ENCODE assay signal across 8 mouse cellular contexts in the genomic region with DNA sequence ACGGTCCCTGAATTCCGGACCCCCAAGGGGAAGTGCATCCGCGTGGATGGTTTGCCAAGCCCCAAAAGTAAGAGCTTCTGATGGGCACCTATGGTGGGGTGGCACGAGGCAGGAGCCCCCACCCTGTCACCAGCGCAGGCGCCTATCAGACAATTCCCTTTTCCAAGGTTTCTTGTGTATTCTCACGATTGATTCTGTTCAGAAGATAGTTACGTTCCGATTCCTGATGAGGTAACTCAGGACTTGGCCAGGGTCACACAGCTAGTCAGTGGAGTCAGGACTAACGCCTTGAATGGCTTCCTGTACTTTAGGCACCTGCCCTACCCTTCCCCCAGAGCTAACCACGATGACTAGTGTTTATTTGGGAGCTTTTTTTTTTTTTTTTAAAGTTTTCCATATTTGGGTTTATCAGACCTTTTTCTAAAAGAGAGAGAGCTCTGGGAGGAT. TPM values are rescaled to one million over a fixed set of nuclear protein-coding genes. Genes with fewer than 3 reads are reported as not detected.
DNase-seq lines count a peak whose midpoint lies in the region; ATAC-seq lines count a peak whose summit lies in the region.

No protein-coding gene starts in this region.

- H3K4me3 ChIP-seq in lung, embryonic 16.5 days (ENCODE audit: low read length) = no peak overlapping the region
- H3K4me3 ChIP-seq in hindbrain, embryonic 13.5 days = no peak overlapping the region
- no peak overlapping the region for H3K4me3 ChIP-seq in stomach, embryonic 16.5 days (replicated peaks; ENCODE audit: low read length)

- 71% methylated on average over 12 of the region's 12 CpGs for WGBS in lung, embryonic 16.5 days
- 87% methylated on average over 12 of the region's 12 CpGs for WGBS in hindbrain, embryonic 13.5 days
- 71% methylated on average over 12 of the region's 12 CpGs for WGBS in stomach, embryonic 16.5 days

- DNase-seq in lung, postnatal 25 days (ENCODE audit: low spot score) = no peak
- DNase-seq in NIH3T3 (ENCODE audit: low read depth) = peak; percentile 27
- DNase-seq in ovary, adult 18-20 months (ENCODE audit: low spot score) = no peak
- no peak for DNase-seq in kidney, postnatal 36 days
- DNase-seq in cerebellum, adult 9-11 months = no peak

- H3K9ac ChIP-seq in lung, embryonic 16.5 days (ENCODE audit: low read length) = peak overlapping the region; percentile 20; the same call in 1 of the 2 replicates
- no peak overlapping the region for H3K9ac ChIP-seq in hindbrain, embryonic 13.5 days
- no peak overlapping the region for H3K9ac ChIP-seq in stomach, embryonic 16.5 days (ENCODE audit: low read length)

- H3K9me3 ChIP-seq in lung, embryonic 16.5 days (ENCODE audit: control insufficient read depth, low read length) = no peaks in the 10 kb centered on the region
- H3K9me3 ChIP-seq in hindbrain, embryonic 13.5 days = no peaks in the 10 kb centered on the region
- no peaks in the 10 kb centered on the region for H3K9me3 ChIP-seq in stomach, embryonic 16.5 days (replicated peaks; ENCODE audit: control insufficient read depth, low read length)

- H3K4me1 ChIP-seq in lung, embryonic 16.5 days (replicated peaks; ENCODE audit: control insufficient read depth, insufficient read depth, low read length) = peaks cover 65% of the 10 kb centered on the region
- H3K4me1 ChIP-seq in hindbrain, embryonic 13.5 days (replicated peaks) = peaks cover 51% of the 10 kb centered on the region
- H3K4me1 ChIP-seq in stomach, embryonic 16.5 days (ENCODE audit: control insufficient read depth, insufficient read depth, low read length) = peaks cover 56% of the 10 kb centered on the region

- 0 out of 2 replicates have a peak overlapping the region, but pooled peaks have one; percentile 8 for H3K4me2 ChIP-seq in lung, embryonic 16.5 days (ENCODE audit: low read depth, low read length)
- H3K4me2 ChIP-seq in hindbrain, embryonic 13.5 days = no peak overlapping the region
- no peak overlapping the region for H3K4me2 ChIP-seq in stomach, embryonic 16.5 days (ENCODE audit: low read depth, low read length)

- H3K27me3 ChIP-seq in lung, embryonic 16.5 days (ENCODE audit: control insufficient read depth, insufficient read depth, low read depth, low read length) = no peaks in the 10 kb centered on the region
- peaks cover 6% of the 10 kb centered on the region for H3K27me3 ChIP-seq in hindbrain, embryonic 13.5 days
- no peaks in the 10 kb centered on the region for H3K27me3 ChIP-seq in stomach, embryonic 16.5 days (ENCODE audit: control insufficient read depth, insufficient read depth, low read length)

- H3K27ac ChIP-seq in lung, embryonic 16.5 days (ENCODE audit: low read length) = peak overlapping the region; percentile 90
- H3K27ac ChIP-seq in hindbrain, embryonic 13.5 days = peak overlapping the region; percentile 62; the same call in 1 of the 2 replicates
- H3K27ac ChIP-seq in stomach, embryonic 16.5 days (ENCODE audit: low read length) = peak overlapping the region; percentile 74

- ATAC-seq in lung, embryonic 16.5 days (ENCODE audit: low read depth) = no peak
- ATAC-seq in hindbrain, embryonic 13.5 days (ENCODE audit: low FRiP score) = no peak
- ATAC-seq in stomach, embryonic 16.5 days (ENCODE audit: insufficient read depth, low FRiP score) = no peak

- H3K36me3 ChIP-seq in lung, embryonic 16.5 days (ENCODE audit: control insufficient read depth, insufficient read depth, low read length) = no peaks in the 10 kb centered on the region
- H3K36me3 ChIP-seq in hindbrain, embryonic 13.5 days = no peaks in the 10 kb centered on the region
- H3K36me3 ChIP-seq in stomach, embryonic 16.5 days (ENCODE audit: control insufficient read depth, insufficient read depth, low read length) = no peaks in the 10 kb centered on the region

RNA-seq across cellular contexts. Expression of gene E2f2, which starts 6.3 kb away (rescaled TPM):
- 18.4 and 18.8 TPM in 2 replicates for polyA plus RNA-seq in lung, embryonic 16.5 days (2015; fragmentation: Nextera tagmentation; extraction: Ambion mirVana)
- polyA plus RNA-seq in hindbrain, embryonic 13.5 days (2015; fragmentation: Nextera tagmentation; extraction: Ambion mirVana) = 2.7 and 3.2 TPM in 2 replicates
- 7.7 and 9.3 TPM in 2 replicates for polyA plus RNA-seq in stomach, embryonic 16.5 days (2015; fragmentation: Nextera tagmentation; extraction: Ambion mirVana)

RNA-seq across cellular contexts. Expression of gene Asap3, which starts 27.7 kb away (rescaled TPM):
- polyA plus RNA-seq in lung, embryonic 16.5 days (2015; fragmentation: Nextera tagmentation; extraction: Ambion mirVana) = 8.2 and 9.1 TPM in 2 replicates
- polyA plus RNA-seq in hindbrain, embryonic 13.5 days (2015; fragmentation: Nextera tagmentation; extraction: Ambion mirVana) = 5.8 and 6.3 TPM in 2 replicates
- 7.0 and 7.1 TPM in 2 replicates for polyA plus RNA-seq in stomach, embryonic 16.5 days (2015; fragmentation: Nextera tagmentation; extraction: Ambion mirVana)

RNA-seq across cellular contexts. Expression of gene Id3, which starts 35.2 kb away (rescaled TPM):
- polyA plus RNA-seq in lung, embryonic 16.5 days (2015; fragmentation: Nextera tagmentation; extraction: Ambion mirVana) = 560 and 561 TPM in 2 replicates
- polyA plus RNA-seq in hindbrain, embryonic 13.5 days (2015; fragmentation: Nextera tagmentation; extraction: Ambion mirVana) = 234 and 269 TPM in 2 replicates
- 271 and 285 TPM in 2 replicates for polyA plus RNA-seq in stomach, embryonic 16.5 days (2015; fragmentation: Nextera tagmentation; extraction: Ambion mirVana)
